Mouse (Mus musculus) cerebellum, postnatal 10 days (tissue): ENCODE measurements at regions not wholly inside any gene's neighbourhood (a gene's known extent, or its start where the extent isn't known, plus 50 kb on each side); places are given as distances from the start of the nearest gene placed in this dataset.
A peak's percentile ranks its signal among the peaks of the same experiment; 100 is the strongest.

Experiments used
- DNase-seq, 2 experiments: peaks; one replicate each; pipeline ENCODE4 v3.0.0; 2021; ENCODE audit warnings: mixed read lengths in 2 of 2

- no peak for DNase-seq
Observed at GRCm38 (mm10) chr15:67048621-67049020, 547.9 kb upstream of the Lrrc6 start.

- no peak for DNase-seq
Observed at GRCm38 (mm10) chr15:67048148-67048547, 547.4 kb upstream of the Lrrc6 start.

GRCm38 (mm10) chr15:67045920-67046804, 545.5 kb upstream of the Lrrc6 start:
- no peak for DNase-seq

GRCm38 (mm10) chr15:67045329-67045728, 544.6 kb upstream of the Lrrc6 start:
- no peak for DNase-seq

GRCm38 (mm10) chr15:67044806-67045205, 544.1 kb upstream of the Lrrc6 start:
- no peak for DNase-seq

GRCm38 (mm10) chr15:67042131-67042530, 541.4 kb upstream of the Lrrc6 start:
- DNase-seq: peak in 1 of 2 experiments; percentile 30

- DNase-seq: no peak
Observed at GRCm38 (mm10) chr15:67040229-67040628, 539.5 kb upstream of the Lrrc6 start.

- peak; percentile 55 to 64 for DNase-seq
Observed at GRCm38 (mm10) chr15:67039421-67039907, 538.8 kb upstream of the Lrrc6 start.

GRCm38 (mm10) chr15:67037647-67038046, 536.9 kb upstream of the Lrrc6 start:
- DNase-seq: no peak

- DNase-seq: no peak
Observed at GRCm38 (mm10) chr15:67036341-67036740, 535.6 kb upstream of the Lrrc6 start.

- no peak for DNase-seq
Observed at GRCm38 (mm10) chr15:67033936-67034335, 533.2 kb upstream of the Lrrc6 start.

GRCm38 (mm10) chr15:67031866-67032526, 531.3 kb upstream of the Lrrc6 start:
- no peak for DNase-seq

- DNase-seq: no peak
Observed at GRCm38 (mm10) chr15:67030975-67031374, 530.3 kb upstream of the Lrrc6 start.

GRCm38 (mm10) chr15:67028161-67028560, 527.5 kb upstream of the Lrrc6 start:
- peak; percentile 56 to 77 for DNase-seq

GRCm38 (mm10) chr15:67027751-67028150, 527.0 kb upstream of the Lrrc6 start:
- no peak for DNase-seq

- DNase-seq: no peak
Observed at GRCm38 (mm10) chr15:67025746-67026145, 525.0 kb upstream of the Lrrc6 start.

GRCm38 (mm10) chr15:67024386-67024785, 523.7 kb upstream of the Lrrc6 start:
- DNase-seq: no peak

GRCm38 (mm10) chr15:67023081-67023480, 522.4 kb upstream of the Lrrc6 start:
- DNase-seq: no peak

- no peak for DNase-seq
Observed at GRCm38 (mm10) chr15:67021391-67021790, 520.7 kb upstream of the Lrrc6 start.

- DNase-seq: no peak
Observed at GRCm38 (mm10) chr15:67019891-67020290, 519.2 kb upstream of the Lrrc6 start.

- no peak for DNase-seq
Observed at GRCm38 (mm10) chr15:67019194-67019661, 518.5 kb upstream of the Lrrc6 start.
